Mouse (Mus musculus) erythroblast, adult 5-6 weeks (primary cell): Measurements from ENCODE around the gene Cd63. TPM values are rescaled to one million over a fixed set of nuclear protein-coding genes. Genes with fewer than 3 reads are reported as not detected.

ENCODE experiments used
- ATAC-seq: replicated peaks from 2 replicates; pipeline ENCODE4 v1.8.0; 2016; ENCODE audit warnings: moderate number of reproducible peaks, mild to moderate bottlenecking, moderate TSS enrichment, inconsistent platforms; ENCODE audit not compliant: poor library complexity, low FRiP score, severe bottlenecking
- total RNA-seq, 2 experiments: library from RNA; stranded (forward) in 1 of 2; stranded (reverse) in 1 of 2; fragments of 150-400 nt in 1 of 2; fragments of 200-764, 138-1000 nt in 1 of 2; gene quantifications; 2 replicates each; pipeline versions ENCODE4 v1.2.3 to v1.2.4; 2015 to 2017; ENCODE audit warnings: low replicate concordance in 2 of 2

Gene Cd63
- total RNA-seq, 2 experiments from 2014 or later, result 27.2 to 115 TPM

- ATAC-seq, result 0 out of 2 replicates have a peak, but pooled peaks have one; percentile 65
These were observed 620 bp downstream of the Cd63 start for GRCm38 (mm10) chr10:128901409-128901808.

GRCm38 (mm10) chr10:128902409-128902988, 1.7 kb downstream of the Cd63 start:
- no peak for ATAC-seq

- no peak for ATAC-seq
These were observed 4.0 kb downstream of the Cd63 start for GRCm38 (mm10) chr10:128904812-128905211.

GRCm38 (mm10) chr10:128908778-128909448, 8.1 kb downstream of the Cd63 start:
- no peak for ATAC-seq

GRCm38 (mm10) chr10:128909567-128910028, 8.8 kb downstream of the Cd63 start:
- no peak for ATAC-seq

- no peak for ATAC-seq
These were observed 9.5 kb downstream of the Cd63 start for GRCm38 (mm10) chr10:128910066-128910841.

- no peak for ATAC-seq
These were observed 10.6 kb downstream of the Cd63 start for GRCm38 (mm10) chr10:128911430-128911829.

- ATAC-seq, result no peak
These were observed 11.5 kb downstream of the Cd63 start for GRCm38 (mm10) chr10:128912268-128912667.

GRCm38 (mm10) chr10:128912791-128913190, 12.0 kb downstream of the Cd63 start:
- ATAC-seq, result 0 out of 2 replicates have a peak, but pooled peaks have one; percentile 11

- peak; percentile 80 for ATAC-seq
These were observed 12.4 kb downstream of the Cd63 start for GRCm38 (mm10) chr10:128913219-128913618.

- 0 out of 2 replicates have a peak, but pooled peaks have one; percentile 14 for ATAC-seq
These were observed 12.9 kb downstream of the Cd63 start for GRCm38 (mm10) chr10:128913696-128914095.

GRCm38 (mm10) chr10:128915550-128915949, 14.8 kb downstream of the Cd63 start:
- no peak for ATAC-seq

GRCm38 (mm10) chr10:128916665-128917064, 15.9 kb downstream of the Cd63 start:
- ATAC-seq, result no peak

- ATAC-seq, result no peak
These were observed 16.6 kb downstream of the Cd63 start for GRCm38 (mm10) chr10:128917400-128917799.

- no peak for ATAC-seq
These were observed 17.5 kb downstream of the Cd63 start for GRCm38 (mm10) chr10:128918246-128918645.

GRCm38 (mm10) chr10:128919203-128919631, 18.4 kb downstream of the Cd63 start:
- no peak for ATAC-seq

GRCm38 (mm10) chr10:128919966-128920365, 19.2 kb downstream of the Cd63 start:
- no peak for ATAC-seq

- no peak for ATAC-seq
These were observed 20.0 kb downstream of the Cd63 start for GRCm38 (mm10) chr10:128920736-128921161.

- ATAC-seq, result no peak
These were observed 20.5 kb downstream of the Cd63 start for GRCm38 (mm10) chr10:128921251-128921650.
